Mouse (Mus musculus) liver, postnatal 0 days (tissue): ENCODE measurements around the gene Pramel6.
"Not testable (repeated sequence)": the region's sequence is repeated elsewhere in the genome, so short reads cannot be mapped to it uniquely, and the experiment has no call there.

Experiments used
- CTCF ChIP-seq: sonication (generic); IDR thresholded peaks from 2 replicates; pipeline ENCODE4 v1.5.1; 2016; ENCODE audit warnings: antibody characterized with exemption, low read depth
- EP300 ChIP-seq: IDR thresholded peaks from 2 replicates; pipeline ENCODE4 v1.6.1; 2016; ENCODE audit warnings: antibody characterized with exemption, low read depth, mild to moderate bottlenecking

DNA sequence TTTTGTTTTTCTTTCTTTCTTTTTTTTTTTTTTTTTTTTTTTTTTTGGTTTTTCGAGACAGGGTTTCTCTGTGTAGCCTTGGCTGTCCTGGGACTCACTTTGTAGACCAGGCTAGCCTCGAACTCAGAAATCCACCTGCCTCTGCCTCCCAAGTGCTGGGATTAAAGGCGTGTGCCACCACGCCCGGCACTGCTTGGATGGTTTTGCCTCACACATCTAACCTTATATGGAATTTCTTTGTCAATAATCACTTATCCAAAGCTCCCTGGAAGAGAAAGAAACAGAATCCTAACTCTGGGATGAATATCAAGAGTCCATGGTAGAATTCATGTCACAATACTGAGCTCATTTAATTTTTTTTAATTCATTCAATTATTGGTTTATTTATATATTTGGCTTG lies 9.4 kb upstream of the Pramel6 start, which contains the start of gene Pramel7:
- TF ChIP-seq CTCF, EP300: not testable (repeated sequence)
